Mouse (Mus musculus): ENCODE data around the gene Ankrd63.

DNA sequence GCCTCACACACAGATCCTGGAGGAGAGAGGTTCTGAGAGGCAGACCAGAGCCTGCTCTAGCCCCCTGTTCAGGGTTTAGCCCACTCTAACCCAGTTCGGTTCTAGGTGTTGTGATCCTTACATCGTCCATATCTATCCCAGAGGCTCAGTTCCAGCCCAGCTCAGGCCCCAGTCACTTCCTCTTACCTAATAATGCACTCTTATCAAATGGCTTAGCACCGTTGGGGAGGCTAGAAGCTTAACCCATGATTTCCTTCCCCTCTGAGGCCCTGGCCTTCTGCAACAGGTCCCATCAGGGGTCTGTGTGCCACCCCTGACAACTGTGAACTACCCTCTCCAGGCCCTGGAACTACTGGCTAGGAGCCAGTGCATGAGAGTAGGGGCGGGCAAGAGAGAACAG is 25.4 kb upstream of the Ankrd63 start:
- TF ChIP-seq GATA1 (IDR thresholded peaks at IDR 0.05; ENCODE audit: borderline replicate concordance, low read length) = no peak
- no peak for TF ChIP-seq FLI1 (IDR thresholded peaks at IDR 0.05; ENCODE audit: low read length)
